In the genomic region with DNA sequence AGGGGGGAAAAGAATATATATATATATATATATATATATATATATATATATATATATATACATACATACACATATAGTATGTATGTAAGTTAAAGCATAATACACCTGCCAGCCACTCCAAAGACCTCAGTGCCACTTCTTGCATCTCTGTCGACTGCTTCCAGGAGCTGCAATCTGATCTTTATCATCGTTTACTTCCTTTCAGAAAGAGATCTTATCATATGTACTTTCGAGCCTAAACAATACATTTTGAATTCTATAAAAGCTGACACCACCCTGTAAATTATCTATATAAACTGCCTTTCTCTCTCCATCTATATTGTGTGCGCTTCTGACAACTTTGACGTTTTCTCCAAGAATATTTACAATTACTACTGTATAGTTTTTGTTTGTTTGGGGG, we compare ENCODE assay signal across 9 mouse cellular contexts. TPM values are rescaled to one million over a fixed set of nuclear protein-coding genes. Genes with fewer than 3 reads are reported as not detected.
DNase-seq lines count a peak whose midpoint lies in the region; ATAC-seq and TF ChIP-seq lines count a peak whose summit lies in the region.
"Had no signal": no experiment of that assay in that cellular context is flagged by ENCODE, and none has a peak within 500 bp of the region (broad histone marks: within the 10 kb centered on the region; RNA-seq: fewer than 3 reads in every experiment).

No protein-coding gene starts in this region.

- no peaks in the 10 kb centered on the region for H3K27me3 ChIP-seq in cerebellum, adult 2 months (ENCODE audit: control insufficient read depth, insufficient read depth, low read length)
- H3K27me3 ChIP-seq in spleen, adult 2 months (ENCODE audit: control insufficient read depth, insufficient read depth, low read length) = no peaks in the 10 kb centered on the region
- no peaks in the 10 kb centered on the region for H3K27me3 ChIP-seq in limb, embryonic 13.5 days
- no peaks in the 10 kb centered on the region for H3K27me3 ChIP-seq in stomach, embryonic 16.5 days (ENCODE audit: control insufficient read depth, insufficient read depth, low read length)

- TF ChIP-seq POLR2A in cerebellum, adult 2 months (IDR thresholded peaks at IDR 0.05; ENCODE audit: borderline replicate concordance, insufficient read depth, low read length) = no peak
- TF ChIP-seq POLR2A in spleen, adult 2 months (IDR thresholded peaks at IDR 0.05; ENCODE audit: low read depth, low read length) = no peak

- no peak for ATAC-seq in limb, embryonic 13.5 days (ENCODE audit: low FRiP score, low read depth)
- ATAC-seq in stomach, embryonic 16.5 days (ENCODE audit: insufficient read depth, low FRiP score) = no peak

- peak overlapping the region; percentile 86 for H3K4me3 ChIP-seq in cerebellum, adult 2 months (replicated peaks; ENCODE audit: insufficient read depth, low read depth, low read length)
- H3K4me3 ChIP-seq in spleen, adult 2 months (ENCODE audit: extremely low read depth, insufficient read depth, insufficient read length) = peak overlapping the region; percentile 86
- peak overlapping the region; percentile 56 for H3K4me3 ChIP-seq in limb, embryonic 13.5 days
- H3K4me3 ChIP-seq in stomach, embryonic 16.5 days (replicated peaks; ENCODE audit: low read length) = peak overlapping the region; percentile 57

- no peak for DNase-seq in cerebellum, adult 2 months
- no peak for DNase-seq in cerebellum, adult 8-10 months
- DNase-seq in spleen, adult 2 months (ENCODE audit: low read depth in 1 of 2, low spot score in 2 of 2) = no peak
- no peak for DNase-seq in spleen, adult 12 weeks (ENCODE audit: low spot score)
- DNase-seq in adrenal gland, adult 18-20 months (ENCODE audit: low spot score in 2 of 2) = no peak
- no peak for DNase-seq in adrenal gland, postnatal 25 days

- peak overlapping the region; percentile 69 for H3K4me2 ChIP-seq in limb, embryonic 13.5 days (replicated peaks)
- peak overlapping the region; percentile 58 for H3K4me2 ChIP-seq in stomach, embryonic 16.5 days (ENCODE audit: low read depth, low read length)

- no peaks in the 10 kb centered on the region for H3K9me3 ChIP-seq in limb, embryonic 13.5 days
- no peaks in the 10 kb centered on the region for H3K9me3 ChIP-seq in stomach, embryonic 16.5 days (replicated peaks; ENCODE audit: control insufficient read depth, low read length)

- H3K9ac ChIP-seq in limb, embryonic 13.5 days = peak overlapping the region; percentile 76
- H3K9ac ChIP-seq in stomach, embryonic 16.5 days (ENCODE audit: low read length) = peak overlapping the region; percentile 80; the same call in 1 of the 2 replicates

- TF ChIP-seq CTCF in cerebellum, adult 2 months (IDR thresholded peaks at IDR 0.05; ENCODE audit: borderline replicate concordance, insufficient read depth, low read depth, low read length) = no peak
- no peak for TF ChIP-seq CTCF in spleen, adult 2 months (IDR thresholded peaks at IDR 0.05; ENCODE audit: extremely low read depth, insufficient read depth, insufficient read length, insufficient replicate concordance)

- H3K27ac ChIP-seq in cerebellum, adult 2 months (ENCODE audit: insufficient read depth, low read length) = no peak overlapping the region
- H3K27ac ChIP-seq in spleen, adult 2 months (ENCODE audit: insufficient read depth, low read length) = 0 out of 2 replicates have a peak overlapping the region, but pooled peaks have one; percentile 98
- 0 out of 2 replicates have a peak overlapping the region, but pooled peaks have one; percentile 89 for H3K27ac ChIP-seq in limb, embryonic 13.5 days
- peak overlapping the region; percentile 94; the same call in 1 of the 2 replicates for H3K27ac ChIP-seq in stomach, embryonic 16.5 days (ENCODE audit: low read length)

- peaks cover 12% of the 10 kb centered on the region for H3K36me3 ChIP-seq in spleen, adult 2 months (ENCODE audit: control insufficient read depth, insufficient read depth, low read length)
- peaks cover 21% of the 10 kb centered on the region for H3K36me3 ChIP-seq in limb, embryonic 13.5 days
- H3K36me3 ChIP-seq in stomach, embryonic 16.5 days (ENCODE audit: control insufficient read depth, insufficient read depth, low read length) = no peaks in the 10 kb centered on the region

- H3K4me1 ChIP-seq in cerebellum, adult 2 months (ENCODE audit: control insufficient read depth, insufficient read depth, low read length) = no peaks in the 10 kb centered on the region
- H3K4me1 ChIP-seq in spleen, adult 2 months (ENCODE audit: control insufficient read depth, insufficient read depth, insufficient read length) = peaks cover 2% of the 10 kb centered on the region; the same call in 1 of the 2 replicates
- H3K4me1 ChIP-seq in limb, embryonic 13.5 days = 0 out of 2 replicates have a peak, but pooled peaks cover 2% of the 10 kb centered on the region
- no peaks in the 10 kb centered on the region for H3K4me1 ChIP-seq in stomach, embryonic 16.5 days (ENCODE audit: control insufficient read depth, insufficient read depth, low read length)

- WGBS in cerebellum, adult 2 months = 37% methylated on average over 5 of the region's 5 CpGs
- WGBS in spleen, adult 2 months = 1% methylated on average over 5 of the region's 5 CpGs
- 23% methylated on average over 5 of the region's 5 CpGs for WGBS in limb, embryonic 13.5 days
- WGBS in stomach, embryonic 16.5 days = 14% methylated on average over 5 of the region's 5 CpGs

RNA-seq across cellular contexts. Expression of a gene that starts 0.7 kb away (rescaled TPM):
- polyA plus RNA-seq in cerebellum, adult 2 months (2012; rRNA removed) = 7.7 and 8.1 TPM in 2 replicates
- 10.8 and 11.6 TPM in 2 replicates for polyA plus RNA-seq in spleen, adult 2 months (2012; rRNA removed)
- 9.2 and 9.5 TPM in 2 replicates for polyA plus RNA-seq in limb, embryonic 13.5 days (2015; fragmentation: Nextera tagmentation; extraction: Ambion mirVana)
- polyA plus RNA-seq in stomach, embryonic 16.5 days (2015; fragmentation: Nextera tagmentation; extraction: Ambion mirVana) = 9.9 and 11.0 TPM in 2 replicates
- total RNA-seq in adrenal gland, adult 18-20 months (2021) = 1 to 10 TPM; 5.5 to 6.6 TPM
- total RNA-seq in adrenal gland, postnatal 25 days (2021) = 7.5 and 9.9 TPM in 2 replicates

RNA-seq across cellular contexts. Expression of a gene that starts 24.8 kb away (rescaled TPM):
- 0.14 and 0.16 TPM in 2 replicates for polyA plus RNA-seq in cerebellum, adult 2 months (2012; rRNA removed)
- 8.6 and 9.8 TPM in 2 replicates for polyA plus RNA-seq in spleen, adult 2 months (2012; rRNA removed)
- 0.52 and 3.3 TPM in 2 replicates for polyA plus RNA-seq in limb, embryonic 13.5 days (2015; fragmentation: Nextera tagmentation; extraction: Ambion mirVana)
- 16.6 and 17.6 TPM in 2 replicates for polyA plus RNA-seq in stomach, embryonic 16.5 days (2015; fragmentation: Nextera tagmentation; extraction: Ambion mirVana)
- total RNA-seq in adrenal gland, adult 18-20 months (2021) = not detected
- not detected in 2 replicates for total RNA-seq in adrenal gland, postnatal 25 days (2021)

RNA-seq across cellular contexts. Expression of a gene that starts 45.1 kb away (rescaled TPM):
- not detected in 2 replicates for polyA plus RNA-seq in cerebellum, adult 2 months (2012; rRNA removed)
- 0.04 TPM in 1 of 2 replicates, not detected in the other for polyA plus RNA-seq in spleen, adult 2 months (2012; rRNA removed)
- not detected in 2 replicates for polyA plus RNA-seq in limb, embryonic 13.5 days (2015; fragmentation: Nextera tagmentation; extraction: Ambion mirVana)
- 0.26 and 0.31 TPM in 2 replicates for polyA plus RNA-seq in stomach, embryonic 16.5 days (2015; fragmentation: Nextera tagmentation; extraction: Ambion mirVana)
- not detected for total RNA-seq in adrenal gland, adult 18-20 months (2021)
- total RNA-seq in adrenal gland, postnatal 25 days (2021) = not detected in 2 replicates
- total RNA-seq: common myeloid progenitor, adult 5-6 weeks had no signal
